Mouse (Mus musculus) myocyte (in vitro differentiated cells): ENCODE data around the gene Hes3. TPM values are rescaled to one million over a fixed set of nuclear protein-coding genes. Genes with fewer than 3 reads are reported as not detected.

Experiments used
- H3K27me3 ChIP-seq: one replicate; pipeline ENCODE4 v1.6.1; 2011; ENCODE audit not compliant: control insufficient read depth, insufficient read depth, insufficient read length
- H3K36me3 ChIP-seq: one replicate; pipeline ENCODE4 v1.6.1; 2011; ENCODE audit not compliant: control insufficient read depth, insufficient read depth
- H3K4me2 ChIP-seq: one replicate; pipeline ENCODE4 v1.6.1; 2011; ENCODE audit warnings: low read depth, control low read depth
- H3K4me3 ChIP-seq: one replicate; pipeline ENCODE4 v1.5.1; 2011; ENCODE audit warnings: mild to moderate bottlenecking, control low read depth, moderate library complexity
- H3K79me2 ChIP-seq: one replicate; pipeline ENCODE4 v1.6.1; 2011; ENCODE audit not compliant: control insufficient read depth, insufficient read depth
- H3ac ChIP-seq: one replicate; pipeline ENCODE4 v1.6.1; 2011; ENCODE audit not compliant: control insufficient read depth, insufficient read length
- CEBPB ChIP-seq: IDR thresholded peaks from 2 replicates; pipeline ENCODE4 v1.6.1; 2011; ENCODE audit warnings: mild to moderate bottlenecking, moderate library complexity; ENCODE audit not compliant: poor library complexity, insufficient read depth, severe bottlenecking
- E2F4 ChIP-seq: IDR thresholded peaks from one replicate; pipeline ENCODE4 v1.6.1; 2011; ENCODE audit warnings: mild to moderate bottlenecking, control low read depth, moderate library complexity; ENCODE audit not compliant: insufficient read depth
- MAX ChIP-seq: IDR thresholded peaks from one replicate; pipeline ENCODE4 v1.6.1; 2011; ENCODE audit warnings: low read depth, mild to moderate bottlenecking, control low read depth
- MYOD1 ChIP-seq, 3 experiments: IDR thresholded peaks; one replicate each; pipeline ENCODE4 v1.6.1; 2011; ENCODE audit warnings: control low read depth in 2 of 3, low read depth in 2 of 3, mild to moderate bottlenecking in 2 of 3, moderate library complexity in 1 of 3; ENCODE audit not compliant: insufficient read length in 2 of 3, control insufficient read depth in 1 of 3
- MYOG ChIP-seq, 3 experiments: IDR thresholded peaks; one replicate each; pipeline ENCODE4 v1.6.1; 2011; ENCODE audit warnings: control low read depth in 2 of 3, low read depth in 2 of 3, mild to moderate bottlenecking in 2 of 3; ENCODE audit not compliant: insufficient read length in 2 of 3, control insufficient read depth in 1 of 3, insufficient read depth in 1 of 3
- POLR2A ChIP-seq: IDR thresholded peaks from one replicate; pipeline ENCODE4 v1.6.1; 2011; ENCODE audit warnings: low read depth, mild to moderate bottlenecking, control low read depth, moderate library complexity; ENCODE audit not compliant: insufficient read length
- POLR2AphosphoS2 ChIP-seq: IDR thresholded peaks from one replicate; pipeline ENCODE4 v1.6.1; 2011; ENCODE audit warnings: low read depth, control low read depth; ENCODE audit not compliant: insufficient read length
- REST ChIP-seq: IDR thresholded peaks from one replicate; pipeline ENCODE4 v1.6.1; 2011; ENCODE audit warnings: mild to moderate bottlenecking, control low read depth, moderate library complexity; ENCODE audit not compliant: insufficient read depth, insufficient read length
- SRF ChIP-seq: IDR thresholded peaks from one replicate; pipeline ENCODE4 v1.6.1; 2011; ENCODE audit warnings: low read depth; ENCODE audit not compliant: control insufficient read depth, insufficient read length
- TCF12 ChIP-seq: IDR thresholded peaks from one replicate; pipeline ENCODE4 v1.6.1; 2011; ENCODE audit warnings: mild to moderate bottlenecking, control low read depth; ENCODE audit not compliant: poor library complexity, insufficient read depth, severe bottlenecking
- TCF3 ChIP-seq: IDR thresholded peaks from one replicate; pipeline ENCODE4 v1.6.1; 2011; ENCODE audit warnings: low read depth, control low read depth; ENCODE audit not compliant: insufficient read length
- USF1 ChIP-seq: IDR thresholded peaks from one replicate; pipeline ENCODE4 v1.6.1; 2011; ENCODE audit warnings: low read depth, mild to moderate bottlenecking, control low read depth, moderate library complexity
- polyA plus RNA-seq: library from polyadenylated mRNA; unstranded; fragments of >200 nt; fragmentation: generic; extraction: Trizol; gene quantifications from one replicate; pipeline ENCODE4 v1.2.1, GENCODE M21; 2012; ENCODE audit warnings: missing spikeins

Hes3 gene
- polyA plus RNA-seq, 1 experiment, result 0.02 TPM

GRCm38 (mm10) chr4:152337772-152338171, 46.3 kb upstream of the Hes3 start:
- Histone ChIP-seq H3K4me3 (no peak overlapping the region), H3K79me2 (no peaks in the 10 kb centered on the region), H3K4me2 (no peak overlapping the region), H3ac (no peak overlapping the region), H3K36me3 (peaks cover 27% of the 10 kb centered on the region), H3K27me3 (peaks cover 20% of the 10 kb centered on the region)
- TF ChIP-seq MYOD1 (IDR thresholded peaks at IDR 0.05; ENCODE audit: control insufficient read depth in 1 of 3, insufficient read length in 2 of 3, low read depth in 2 of 3) (no peak), MYOG (IDR thresholded peaks at IDR 0.05; ENCODE audit: control insufficient read depth in 1 of 3, insufficient read depth in 1 of 3, insufficient read length in 2 of 3, low read depth in 2 of 3) (no peak), POLR2AphosphoS2 (no peak), USF1 (no peak), REST (no peak), MAX (no peak), TCF12 (no peak), CEBPB (no peak), TCF3 (no peak), POLR2A (no peak), SRF (no peak), E2F4 (no peak)

- no peak for TF ChIP-seq REST
- TF ChIP-seq USF1, result no peak
- no peak for TF ChIP-seq POLR2AphosphoS2
- TF ChIP-seq MYOG (IDR thresholded peaks at IDR 0.05; ENCODE audit: control insufficient read depth in 1 of 3, insufficient read depth in 1 of 3, insufficient read length in 2 of 3, low read depth in 2 of 3), result no peak
- TF ChIP-seq POLR2A, result no peak
- TF ChIP-seq SRF, result no peak
- no peak for TF ChIP-seq TCF3
- no peak for TF ChIP-seq TCF12
- no peak for TF ChIP-seq MAX
- no peak for TF ChIP-seq CEBPB
- no peak for TF ChIP-seq MYOD1 (IDR thresholded peaks at IDR 0.05; ENCODE audit: control insufficient read depth in 1 of 3, insufficient read length in 2 of 3, low read depth in 2 of 3)
- TF ChIP-seq E2F4, result no peak
- peaks cover 19% of the 10 kb centered on the region for H3K79me2 ChIP-seq
- no peak overlapping the region for H3K4me2 ChIP-seq
- H3ac ChIP-seq, result no peak overlapping the region
- peaks cover 5% of the 10 kb centered on the region for H3K27me3 ChIP-seq
- H3K4me3 ChIP-seq, result no peak overlapping the region
- H3K36me3 ChIP-seq, result peaks cover 53% of the 10 kb centered on the region
Measured at GRCm38 (mm10) chr4:152333587-152333986, 42.1 kb upstream of the Hes3 start.

GRCm38 (mm10) chr4:152332952-152333351, 41.5 kb upstream of the Hes3 start:
- no peak for TF ChIP-seq TCF3
- TF ChIP-seq CEBPB, result no peak
- no peak for TF ChIP-seq MAX
- TF ChIP-seq SRF, result no peak
- no peak for TF ChIP-seq REST
- no peak for TF ChIP-seq MYOG (IDR thresholded peaks at IDR 0.05; ENCODE audit: control insufficient read depth in 1 of 3, insufficient read depth in 1 of 3, insufficient read length in 2 of 3, low read depth in 2 of 3)
- no peak for TF ChIP-seq TCF12
- TF ChIP-seq POLR2A, result no peak
- TF ChIP-seq USF1, result no peak
- TF ChIP-seq POLR2AphosphoS2, result no peak
- no peak for TF ChIP-seq E2F4
- no peak for TF ChIP-seq MYOD1 (IDR thresholded peaks at IDR 0.05; ENCODE audit: control insufficient read depth in 1 of 3, insufficient read length in 2 of 3, low read depth in 2 of 3)

GRCm38 (mm10) chr4:152328691-152329090, 37.2 kb upstream of the Hes3 start:
- Histone ChIP-seq H3K79me2 (peaks cover 48% of the 10 kb centered on the region), H3K4me3 (no peak overlapping the region), H3K4me2 (no peak overlapping the region), H3ac (no peak overlapping the region), H3K27me3 (no peaks in the 10 kb centered on the region), H3K36me3 (peaks cover 36% of the 10 kb centered on the region)
- TF ChIP-seq MAX (no peak), REST (no peak), POLR2A (no peak), TCF3 (no peak), POLR2AphosphoS2 (no peak), TCF12 (no peak), CEBPB (no peak), SRF (no peak), MYOG (IDR thresholded peaks at IDR 0.05; ENCODE audit: control insufficient read depth in 1 of 3, insufficient read depth in 1 of 3, insufficient read length in 2 of 3, low read depth in 2 of 3) (no peak), MYOD1 (IDR thresholded peaks at IDR 0.05; ENCODE audit: control insufficient read depth in 1 of 3, insufficient read length in 2 of 3, low read depth in 2 of 3) (no peak), USF1 (no peak), E2F4 (no peak)

More at GRCm38 (mm10) chr4:152332952-152333351, 41.5 kb upstream of the Hes3 start:
- Histone ChIP-seq H3ac (no peak overlapping the region), H3K79me2 (peaks cover 25% of the 10 kb centered on the region), H3K27me3 (no peaks in the 10 kb centered on the region), H3K4me3 (no peak overlapping the region), H3K4me2 (no peak overlapping the region), H3K36me3 (peaks cover 53% of the 10 kb centered on the region)

- Histone ChIP-seq H3K79me2 (peaks cover 48% of the 10 kb centered on the region), H3ac (peak overlapping the region; percentile 58), H3K36me3 (peaks cover 23% of the 10 kb centered on the region), H3K4me3 (peak overlapping the region; percentile 82), H3K27me3 (no peaks in the 10 kb centered on the region), H3K4me2 (peak overlapping the region; percentile 94)
- TF ChIP-seq USF1, result no peak
- no peak for TF ChIP-seq E2F4
- no peak for TF ChIP-seq SRF
Measured at GRCm38 (mm10) chr4:152326543-152326942, 35.1 kb upstream of the Hes3 start.
